Mouse (Mus musculus): ENCODE measurements at regions not wholly inside any gene's neighbourhood (a gene's known extent, or its start where the extent isn't known, plus 50 kb on each side); places are given as distances from the start of the nearest gene placed in this dataset.

- no peak for TF ChIP-seq POLR2A (IDR thresholded peaks at IDR 0.05; ENCODE audit: low read depth, low read length)
- TF ChIP-seq CTCF (IDR thresholded peaks at IDR 0.05; ENCODE audit: borderline replicate concordance, insufficient read depth, low read length): no peak
Observed at GRCm38 (mm10) chr6:31771916-31772315, 208.1 kb upstream of the Podxl start.

DNA sequence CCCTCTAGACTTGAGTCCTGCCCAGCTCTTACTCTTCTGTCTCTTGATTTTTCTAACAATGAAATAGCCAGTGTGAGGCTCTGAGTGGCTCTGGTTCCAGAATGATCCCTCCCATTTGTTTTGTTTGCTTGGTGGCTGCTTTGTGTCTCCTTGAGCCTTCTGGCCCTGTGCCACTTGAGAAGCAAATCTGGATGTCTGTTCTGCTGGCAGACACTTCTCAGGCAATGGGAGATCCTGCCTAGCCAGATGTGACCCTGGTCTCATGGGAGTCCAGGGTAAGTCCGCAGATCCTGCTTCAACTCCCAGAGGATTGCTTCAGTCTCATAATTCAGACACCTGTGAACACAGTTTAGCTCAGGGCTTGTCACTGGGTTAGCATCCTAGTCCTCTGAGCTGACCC is 181.8 kb upstream of the Podxl start:
- Histone ChIP-seq H3K27ac (ENCODE audit: insufficient read depth, low read length) (no peak overlapping the region), H3K4me1 (ENCODE audit: control insufficient read depth, insufficient read depth, low read length) (no peaks in the 10 kb centered on the region), H3K4me3 (ENCODE audit: insufficient read depth, low read length) (no peak overlapping the region)
- TF ChIP-seq CTCF (IDR thresholded peaks at IDR 0.05; ENCODE audit: borderline replicate concordance, insufficient read depth, low read length) (no peak), POLR2A (IDR thresholded peaks at IDR 0.05; ENCODE audit: low read depth, low read length) (no peak)

More at GRCm38 (mm10) chr6:31771916-31772315, 208.1 kb upstream of the Podxl start:
- no peak overlapping the region for H3K4me3 ChIP-seq (ENCODE audit: insufficient read depth, low read length)
- no peak overlapping the region for H3K27ac ChIP-seq (ENCODE audit: insufficient read depth, low read length)
- H3K4me1 ChIP-seq (ENCODE audit: control insufficient read depth, insufficient read depth, low read length): no peaks in the 10 kb centered on the region

DNA sequence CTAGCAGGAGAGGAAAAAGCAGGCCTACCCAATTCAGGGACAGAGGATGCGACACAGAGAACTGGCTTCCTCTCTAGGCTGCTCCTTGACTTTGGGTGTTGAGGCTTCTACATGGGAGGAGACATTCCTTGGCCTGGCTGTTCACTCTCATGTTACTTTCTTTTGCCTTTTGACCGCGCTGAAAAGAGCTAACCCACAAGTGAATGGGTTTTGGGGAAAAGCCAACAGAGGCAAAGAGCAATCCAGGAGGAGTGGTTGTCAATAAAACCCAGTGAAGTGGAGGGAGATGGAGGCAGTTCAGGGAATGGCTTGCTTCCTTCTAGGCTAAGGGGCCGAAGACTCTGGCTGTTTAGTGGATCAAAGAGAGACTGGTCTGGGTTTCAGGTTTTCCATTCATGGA is 167.6 kb upstream of the Podxl start:
- TF ChIP-seq CTCF (IDR thresholded peaks at IDR 0.05; ENCODE audit: borderline replicate concordance, insufficient read depth, low read length): no peak
- Histone ChIP-seq H3K4me1 (ENCODE audit: control insufficient read depth, insufficient read depth, low read length) (no peaks in the 10 kb centered on the region), H3K27ac (ENCODE audit: insufficient read depth, low read length) (no peak overlapping the region), H3K4me3 (ENCODE audit: insufficient read depth, low read length) (no peak overlapping the region)

- Histone ChIP-seq H3K27ac (ENCODE audit: insufficient read depth, low read length) (no peak overlapping the region), H3K4me1 (ENCODE audit: control insufficient read depth, insufficient read depth, low read length) (no peaks in the 10 kb centered on the region), H3K4me3 (ENCODE audit: insufficient read depth, low read length) (no peak overlapping the region)
- no peak for TF ChIP-seq CTCF (IDR thresholded peaks at IDR 0.05; ENCODE audit: borderline replicate concordance, insufficient read depth, low read length)
- TF ChIP-seq POLR2A (IDR thresholded peaks at IDR 0.05; ENCODE audit: low read depth, low read length): no peak
Observed at GRCm38 (mm10) chr6:31719614-31720013, 155.8 kb upstream of the Podxl start.

DNA sequence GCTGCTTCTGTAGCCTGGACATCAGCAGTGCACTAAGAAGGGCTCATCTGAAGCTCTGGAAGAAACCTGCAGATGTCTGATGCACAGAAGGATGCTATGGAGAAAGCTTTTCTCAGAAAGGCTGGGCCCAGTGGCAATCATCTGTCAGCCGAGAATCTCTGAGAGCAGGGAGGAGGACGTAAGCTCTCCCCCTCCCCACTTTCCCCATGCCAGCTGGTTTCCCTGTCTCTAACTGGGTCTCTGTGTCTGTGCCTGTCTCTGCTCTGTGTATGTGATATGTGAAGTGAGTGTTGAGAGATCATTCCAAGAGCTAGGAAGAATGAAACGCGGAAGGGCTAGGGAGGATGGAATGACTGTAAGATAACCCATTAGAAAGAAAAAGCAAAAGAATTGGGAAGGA is 155.1 kb upstream of the Podxl start:
- no peak overlapping the region for H3K4me3 ChIP-seq (ENCODE audit: insufficient read depth, low read length)
- no peaks in the 10 kb centered on the region for H3K4me1 ChIP-seq (ENCODE audit: control insufficient read depth, insufficient read depth, low read length)
- TF ChIP-seq POLR2A (IDR thresholded peaks at IDR 0.05; ENCODE audit: low read depth, low read length) (no peak), CTCF (IDR thresholded peaks at IDR 0.05; ENCODE audit: borderline replicate concordance, insufficient read depth, low read length) (no peak)
- H3K27ac ChIP-seq (ENCODE audit: insufficient read depth, low read length): no peak overlapping the region

DNA sequence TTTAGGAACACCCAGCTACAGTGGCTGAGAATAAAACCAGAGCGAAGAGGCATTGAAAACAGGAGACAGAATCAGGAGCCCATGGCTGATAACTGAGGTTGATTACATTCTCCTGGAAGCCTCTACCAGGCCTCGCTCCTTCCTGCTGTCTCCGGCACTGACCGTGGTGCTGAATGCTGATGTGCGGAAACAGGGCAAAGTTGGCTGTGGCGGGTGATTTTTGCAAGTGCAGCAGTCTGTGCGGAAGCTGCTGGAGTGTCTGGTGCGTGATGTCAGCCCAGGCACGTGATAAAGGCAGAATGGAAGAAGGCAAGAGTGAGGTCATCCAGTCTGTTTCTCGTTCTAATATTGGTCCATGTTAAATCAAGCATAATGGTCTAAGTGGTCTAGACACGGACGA is 153.8 kb upstream of the Podxl start:
- Histone ChIP-seq H3K27ac (ENCODE audit: insufficient read depth, low read length) (no peak overlapping the region), H3K4me3 (ENCODE audit: insufficient read depth, low read length) (no peak overlapping the region), H3K4me1 (ENCODE audit: control insufficient read depth, insufficient read depth, low read length) (no peaks in the 10 kb centered on the region)
- TF ChIP-seq POLR2A (IDR thresholded peaks at IDR 0.05; ENCODE audit: low read depth, low read length): no peak

DNA sequence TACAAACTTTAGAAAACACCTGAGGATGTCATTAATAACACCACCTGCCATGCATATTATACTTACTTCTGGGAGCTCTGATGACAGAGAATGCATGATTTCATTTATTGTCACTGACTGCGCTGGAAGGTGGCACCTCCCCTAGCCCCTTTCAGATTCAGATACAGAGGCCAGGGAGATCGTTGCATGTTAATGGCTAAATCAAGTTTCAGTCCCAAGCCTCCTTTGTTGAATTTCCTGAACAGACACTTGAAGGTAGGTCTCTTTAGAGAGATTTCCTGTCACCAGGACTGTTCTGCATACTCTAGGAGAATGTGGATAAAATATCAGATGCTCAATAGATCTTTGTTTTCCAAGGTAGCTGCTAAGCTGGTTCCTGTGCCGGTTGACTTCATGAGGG is 143.5 kb upstream of the Podxl start:
- Histone ChIP-seq H3K4me3 (ENCODE audit: insufficient read depth, low read length) (no peak overlapping the region), H3K4me1 (ENCODE audit: control insufficient read depth, insufficient read depth, low read length) (no peaks in the 10 kb centered on the region), H3K27ac (ENCODE audit: insufficient read depth, low read length) (no peak overlapping the region)
- no peak for TF ChIP-seq POLR2A (IDR thresholded peaks at IDR 0.05; ENCODE audit: low read depth, low read length)
- TF ChIP-seq CTCF (IDR thresholded peaks at IDR 0.05; ENCODE audit: borderline replicate concordance, insufficient read depth, low read length): no peak

GRCm38 (mm10) chr6:31704191-31704590 is 140.4 kb upstream of the Podxl start:
- Histone ChIP-seq H3K4me1 (ENCODE audit: control insufficient read depth, insufficient read depth, low read length) (no peaks in the 10 kb centered on the region), H3K27ac (ENCODE audit: insufficient read depth, low read length) (no peak overlapping the region), H3K4me3 (ENCODE audit: insufficient read depth, low read length) (no peak overlapping the region)
- no peak for TF ChIP-seq CTCF (IDR thresholded peaks at IDR 0.05; ENCODE audit: borderline replicate concordance, insufficient read depth, low read length)
- TF ChIP-seq POLR2A (IDR thresholded peaks at IDR 0.05; ENCODE audit: low read depth, low read length): no peak

DNA sequence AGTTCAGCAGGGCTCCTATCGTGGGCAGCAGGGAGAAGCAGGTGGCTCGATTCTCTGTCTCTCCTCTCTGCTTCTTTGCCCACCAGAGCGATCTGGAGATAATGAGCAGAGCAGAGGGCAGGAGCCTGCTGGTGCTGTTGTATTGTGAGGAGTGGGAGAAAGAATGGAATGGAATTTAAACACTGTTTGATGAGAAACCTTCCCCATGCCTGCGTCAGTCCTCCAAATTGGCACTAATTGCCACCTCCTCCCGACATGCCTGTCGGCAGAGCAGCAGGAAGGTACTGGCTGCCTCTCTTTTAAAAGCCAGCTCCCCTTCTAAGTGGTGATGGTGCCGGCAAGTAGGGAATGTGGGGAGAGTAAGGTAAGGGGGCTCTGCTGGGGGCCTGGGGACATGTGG is 139.2 kb upstream of the Podxl start:
- Histone ChIP-seq H3K27ac (ENCODE audit: insufficient read depth, low read length) (no peak overlapping the region), H3K4me3 (ENCODE audit: insufficient read depth, low read length) (no peak overlapping the region), H3K4me1 (ENCODE audit: control insufficient read depth, insufficient read depth, low read length) (no peaks in the 10 kb centered on the region)
- no peak for TF ChIP-seq CTCF (IDR thresholded peaks at IDR 0.05; ENCODE audit: borderline replicate concordance, insufficient read depth, low read length)
- no peak for TF ChIP-seq POLR2A (IDR thresholded peaks at IDR 0.05; ENCODE audit: low read depth, low read length)

DNA sequence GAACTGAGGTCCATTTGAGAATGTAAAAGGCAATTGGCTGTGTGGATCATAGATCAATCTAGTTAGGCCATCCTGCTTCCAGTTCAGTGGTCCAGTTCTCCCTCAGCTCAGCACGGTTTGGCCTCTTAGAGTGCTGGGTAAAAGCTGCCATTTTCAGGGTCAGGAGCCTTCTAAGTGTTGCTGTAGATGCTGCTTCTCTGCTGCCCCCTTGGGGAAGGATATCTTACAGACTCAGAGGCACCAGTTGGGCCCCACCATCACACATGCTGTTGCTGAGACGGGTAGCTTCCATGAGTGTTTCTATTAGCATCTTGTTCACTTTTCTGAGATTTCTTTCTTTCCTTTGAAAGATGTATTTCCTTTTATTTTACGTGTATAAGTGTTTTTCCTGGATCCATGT is 132.1 kb upstream of the Podxl start:
- Histone ChIP-seq H3K4me1 (ENCODE audit: control insufficient read depth, insufficient read depth, low read length) (no peaks in the 10 kb centered on the region), H3K27ac (ENCODE audit: insufficient read depth, low read length) (no peak overlapping the region), H3K4me3 (ENCODE audit: insufficient read depth, low read length) (no peak overlapping the region)
- TF ChIP-seq POLR2A (IDR thresholded peaks at IDR 0.05; ENCODE audit: low read depth, low read length) (no peak), CTCF (IDR thresholded peaks at IDR 0.05; ENCODE audit: borderline replicate concordance, insufficient read depth, low read length) (no peak)

- no peak for TF ChIP-seq POLR2A (IDR thresholded peaks at IDR 0.05; ENCODE audit: low read depth, low read length)
- TF ChIP-seq CTCF (IDR thresholded peaks at IDR 0.05; ENCODE audit: borderline replicate concordance, insufficient read depth, low read length): no peak
- Histone ChIP-seq H3K4me3 (ENCODE audit: insufficient read depth, low read length) (no peak overlapping the region), H3K27ac (ENCODE audit: insufficient read depth, low read length) (no peak overlapping the region), H3K4me1 (ENCODE audit: control insufficient read depth, insufficient read depth, low read length) (no peaks in the 10 kb centered on the region)
Observed at GRCm38 (mm10) chr6:31693047-31693446, 129.3 kb upstream of the Podxl start.
